Mouse (Mus musculus): ENCODE data around the gene Vps16. TPM values are rescaled to one million over a fixed set of nuclear protein-coding genes. Genes with fewer than 3 reads are reported as not detected.

The Vps16 gene
- total RNA-seq, 2 experiments from 2014 or later: 14.9 to 18.7 TPM

DNA sequence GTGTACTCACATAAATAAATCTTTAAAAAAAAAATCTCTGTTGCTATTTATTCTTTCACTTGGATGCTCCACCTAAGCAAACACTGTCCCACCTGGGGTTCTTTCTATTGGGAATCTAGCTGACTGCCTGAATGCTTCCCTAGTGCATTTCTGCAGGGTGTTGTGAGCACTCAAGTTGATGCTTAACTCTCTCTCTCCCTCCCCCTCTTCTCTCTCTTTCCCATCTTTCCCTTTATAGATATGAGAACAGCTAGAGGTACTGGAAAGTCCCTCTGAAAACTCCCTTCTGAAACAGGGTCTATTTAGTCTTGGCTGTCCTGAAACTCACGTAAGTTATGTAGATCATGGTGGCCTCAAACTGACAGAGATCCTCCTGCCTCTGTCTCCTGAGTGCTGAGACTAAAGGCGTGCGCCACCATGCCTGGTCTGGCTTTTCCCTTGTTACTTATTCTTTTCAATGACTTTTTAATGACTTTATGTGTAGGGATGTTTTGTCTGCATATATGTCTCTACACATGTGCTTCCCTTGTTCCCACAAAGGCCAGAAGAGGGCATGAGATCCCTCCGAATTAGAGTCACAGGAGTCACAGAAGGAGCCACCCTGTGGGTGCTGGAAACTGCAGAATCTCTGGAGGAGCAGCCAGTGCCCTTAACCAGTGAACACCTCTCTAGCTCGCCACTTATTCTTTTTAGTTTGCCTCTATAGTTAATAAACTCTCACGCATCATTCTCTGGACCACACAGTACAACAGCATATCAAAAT lies 9.9 kb upstream of the Vps16 start:
- intact Hi-C loops (cut with DNase I): no loop called here
- DNase-seq: no peak

DNA sequence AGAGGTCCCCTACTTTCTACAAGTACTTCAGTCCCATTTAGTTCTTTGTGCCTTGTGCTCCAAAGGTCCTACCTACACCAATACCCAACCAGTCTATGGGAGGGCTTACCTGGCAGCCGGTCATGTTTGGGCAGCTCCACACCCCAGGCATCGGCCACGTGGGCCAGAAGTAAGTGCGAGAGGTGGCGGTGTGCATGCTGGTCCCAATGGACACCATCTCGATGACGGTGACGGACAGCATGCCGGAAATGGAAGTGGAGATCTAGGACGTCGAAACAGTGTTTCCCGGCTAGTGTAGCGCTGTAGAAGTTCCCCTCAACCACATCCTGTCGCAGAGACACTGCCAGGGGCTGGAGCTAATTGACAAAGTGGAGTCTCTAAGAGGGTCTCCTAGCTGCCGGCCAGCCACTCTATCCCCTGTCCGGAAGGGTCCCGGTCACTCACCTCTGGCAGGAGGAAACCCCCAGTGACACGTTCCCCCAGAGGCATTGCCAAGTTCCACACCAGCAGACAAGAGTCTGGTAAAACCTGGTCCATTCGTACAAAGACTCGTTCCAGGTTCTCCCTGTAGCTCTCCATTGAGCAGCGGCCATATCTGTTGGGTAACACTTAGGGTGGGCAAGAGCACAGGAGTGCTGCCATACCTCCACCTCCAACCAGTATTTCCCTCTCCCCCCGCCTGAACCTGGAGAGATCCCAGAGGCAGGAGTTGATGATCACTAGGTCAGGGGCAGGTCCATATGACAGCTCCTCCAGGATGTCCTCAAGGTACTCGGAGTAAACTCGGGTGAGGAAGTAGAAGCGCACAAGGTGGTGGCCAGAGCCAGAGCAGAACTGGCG lies 2.1 kb upstream of the Vps16 start:
- DNase-seq: no peak
- intact Hi-C loops (cut with DNase I): no loop called here

DNA sequence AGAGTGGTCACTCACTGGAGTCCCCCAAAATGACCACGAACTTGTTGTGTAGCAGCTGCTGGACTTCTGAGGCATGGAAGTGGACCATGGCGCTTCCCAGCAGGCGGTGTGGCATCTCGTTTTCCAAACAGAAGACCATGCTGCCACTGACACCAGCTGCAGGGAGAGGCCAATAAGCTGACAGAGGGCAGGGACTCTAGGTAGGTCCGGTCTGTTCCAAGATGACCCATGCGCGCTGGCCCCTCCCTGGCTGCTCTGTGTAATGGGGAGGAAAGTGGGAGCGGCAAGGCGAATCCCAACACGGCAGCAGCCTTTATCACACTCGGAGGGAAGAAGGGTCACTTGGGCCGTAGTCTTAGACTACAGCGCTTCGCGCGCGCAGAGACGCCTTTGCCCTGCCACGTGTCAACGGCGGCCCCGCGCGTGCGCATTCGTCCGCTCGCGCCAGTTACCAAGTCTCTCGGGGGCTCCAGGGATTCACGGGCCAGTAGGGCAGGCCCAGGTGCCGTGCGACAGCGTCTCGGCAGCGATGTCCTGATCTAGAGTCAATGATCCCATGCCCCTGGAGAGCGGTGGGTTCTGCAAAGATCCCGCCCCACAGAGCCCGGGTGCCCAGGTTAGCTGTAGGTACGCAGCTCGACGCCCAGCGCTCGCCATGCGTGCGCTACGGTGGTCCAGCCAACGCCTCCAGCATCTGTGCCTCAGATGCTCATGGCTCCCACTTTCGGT lies 578 bp upstream of the Vps16 start:
- peak; percentile 58 to 76 for DNase-seq
- intact Hi-C loops (cut with DNase I): no loop called here

DNA sequence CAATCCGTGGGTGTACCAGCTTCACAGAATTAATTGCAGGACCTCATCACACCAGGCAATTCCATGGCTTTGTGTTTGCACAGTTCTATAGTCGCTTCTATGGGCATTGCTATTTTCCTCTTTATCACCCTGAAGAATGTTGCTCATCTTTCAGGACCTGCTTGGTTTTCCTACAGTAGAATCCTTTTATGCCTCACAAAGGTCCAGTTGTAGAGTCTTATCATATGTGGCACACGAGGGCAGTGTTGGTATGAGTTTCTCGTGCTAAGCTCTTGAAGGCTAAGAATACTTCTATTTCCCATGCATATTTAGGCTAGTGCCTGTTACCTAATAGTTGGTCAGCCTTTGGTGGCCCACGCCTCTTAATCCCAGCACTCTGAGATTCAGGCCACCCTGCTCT lies 973 bp downstream of the Vps16 start:
- intact Hi-C loops (cut with DNase I): no loop called here
- DNase-seq: no peak

DNA sequence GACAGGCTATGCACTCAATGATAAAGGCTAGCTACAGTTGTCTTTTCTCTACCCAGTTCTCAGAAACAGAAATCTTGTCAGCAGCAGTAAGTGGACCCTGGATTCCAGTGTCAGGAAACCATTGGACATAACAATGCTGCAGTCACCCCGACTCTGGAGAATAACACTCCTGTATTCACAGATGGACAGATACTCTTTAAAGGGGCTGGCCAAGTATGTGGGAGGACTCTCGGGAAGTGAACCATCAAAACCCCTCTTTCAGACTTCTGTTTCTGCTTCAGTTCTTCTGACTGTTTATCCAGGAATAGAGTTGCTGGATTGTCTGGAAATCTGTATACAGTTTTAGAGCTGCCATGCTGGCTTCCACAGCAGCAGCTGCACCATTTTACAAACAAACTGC lies 5.7 kb downstream of the Vps16 start:
- no peak for DNase-seq
- intact Hi-C loops (cut with DNase I): no loop called here

DNA sequence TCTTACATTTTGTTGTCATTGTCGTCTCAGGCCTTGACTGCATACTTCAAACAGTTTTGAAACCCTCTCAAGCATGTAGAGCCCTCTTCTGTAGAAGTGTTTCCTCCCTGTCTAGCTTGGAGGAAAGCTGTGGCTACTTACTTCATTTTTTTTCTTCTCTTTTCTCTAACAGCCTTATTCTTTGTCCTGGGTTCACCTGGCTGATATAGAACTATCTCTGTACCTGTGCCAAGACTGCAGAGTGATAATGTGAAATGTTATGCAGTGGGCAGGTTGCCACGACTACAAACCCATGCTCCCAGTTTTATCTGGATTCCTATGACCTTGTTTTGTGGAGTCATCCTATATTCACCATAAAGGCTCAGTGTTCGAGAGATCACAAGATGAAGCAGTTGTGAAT lies 6.3 kb downstream of the Vps16 start:
- no peak for DNase-seq
- intact Hi-C loops (cut with DNase I): no loop called here

DNA sequence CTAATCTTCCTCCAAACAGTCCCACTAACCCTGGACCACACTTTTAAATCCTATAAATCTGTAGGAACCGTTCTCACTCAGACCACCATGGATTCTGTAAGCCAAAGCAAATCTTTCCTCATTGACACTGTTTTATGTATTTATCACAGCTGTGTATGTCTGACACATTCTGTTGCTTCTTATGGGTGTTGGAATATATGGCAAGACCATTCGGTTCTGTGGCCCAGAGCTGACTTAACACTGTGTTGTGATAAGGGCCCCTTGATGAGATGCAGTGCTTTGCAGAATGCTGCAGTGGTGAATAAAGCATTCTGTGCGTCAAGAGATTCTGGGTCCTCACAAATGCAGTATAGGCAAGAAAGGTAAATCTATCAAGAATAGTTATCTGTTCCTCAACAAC lies 8.0 kb downstream of the Vps16 start:
- intact Hi-C loops (cut with DNase I): no loop called here
- DNase-seq: no peak

DNA sequence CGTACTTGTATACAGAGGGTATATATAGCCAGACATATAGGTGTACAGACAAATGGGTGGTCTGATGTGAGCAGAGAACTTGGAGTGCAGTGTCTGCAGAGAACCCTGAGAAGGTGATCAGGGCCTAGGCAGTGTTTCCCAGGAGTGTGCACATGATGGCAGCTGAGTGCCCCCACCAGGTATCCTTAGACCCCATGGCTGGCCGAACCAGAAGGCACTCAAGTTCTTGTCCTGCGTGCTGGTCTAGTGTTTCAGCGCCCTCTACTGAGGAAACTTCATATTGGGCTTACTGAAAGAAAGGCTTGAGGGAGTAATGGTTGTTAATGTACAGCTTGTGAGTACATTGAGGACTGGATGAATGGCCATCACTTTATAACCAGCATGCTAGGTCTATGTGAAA lies 9.0 kb downstream of the Vps16 start:
- no peak for DNase-seq
- intact Hi-C loops (cut with DNase I): no loop called here

DNA sequence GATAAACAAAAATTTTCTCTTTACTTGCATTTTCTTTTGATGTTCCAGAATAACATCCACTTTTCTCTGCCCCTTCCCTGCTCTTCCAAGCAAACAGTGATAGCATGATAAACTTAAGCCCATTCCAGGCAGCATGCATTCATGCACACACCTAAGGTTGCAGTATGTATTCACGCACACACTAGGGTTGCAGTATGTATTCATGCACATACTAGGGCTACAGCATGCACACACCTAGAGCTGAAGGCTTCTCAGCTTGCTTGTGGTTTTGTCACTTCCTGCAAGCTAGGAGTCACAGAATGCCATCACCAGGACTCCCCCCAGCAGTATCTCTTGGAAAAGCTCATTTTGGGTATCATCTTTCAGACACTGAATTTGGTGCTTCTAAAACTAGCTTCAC lies 12.6 kb downstream of the Vps16 start:
- intact Hi-C loops (cut with DNase I): no loop called here
- no peak for DNase-seq

DNA sequence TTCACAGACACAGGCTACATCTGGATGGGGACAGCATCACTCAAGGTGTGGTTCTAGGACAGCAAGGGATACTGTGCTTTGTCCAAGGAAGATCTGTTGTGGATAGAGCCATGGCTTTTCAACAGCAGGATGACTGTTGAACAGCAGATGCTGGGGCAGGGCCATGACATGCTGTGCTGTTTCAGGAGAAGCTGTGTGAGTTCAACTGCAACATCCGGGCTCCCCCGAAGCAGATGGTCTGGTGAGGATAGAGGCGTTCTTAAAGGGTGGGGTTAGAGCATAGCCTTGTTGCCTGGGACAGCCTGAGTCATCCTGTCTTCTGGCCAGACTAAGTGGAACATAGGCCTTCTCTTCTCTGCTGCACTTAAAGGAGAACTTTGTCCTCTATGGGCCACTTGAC lies 14.7 kb downstream of the Vps16 start:
- intact Hi-C loops (cut with DNase I): no loop called here
- DNase-seq: no peak

DNA sequence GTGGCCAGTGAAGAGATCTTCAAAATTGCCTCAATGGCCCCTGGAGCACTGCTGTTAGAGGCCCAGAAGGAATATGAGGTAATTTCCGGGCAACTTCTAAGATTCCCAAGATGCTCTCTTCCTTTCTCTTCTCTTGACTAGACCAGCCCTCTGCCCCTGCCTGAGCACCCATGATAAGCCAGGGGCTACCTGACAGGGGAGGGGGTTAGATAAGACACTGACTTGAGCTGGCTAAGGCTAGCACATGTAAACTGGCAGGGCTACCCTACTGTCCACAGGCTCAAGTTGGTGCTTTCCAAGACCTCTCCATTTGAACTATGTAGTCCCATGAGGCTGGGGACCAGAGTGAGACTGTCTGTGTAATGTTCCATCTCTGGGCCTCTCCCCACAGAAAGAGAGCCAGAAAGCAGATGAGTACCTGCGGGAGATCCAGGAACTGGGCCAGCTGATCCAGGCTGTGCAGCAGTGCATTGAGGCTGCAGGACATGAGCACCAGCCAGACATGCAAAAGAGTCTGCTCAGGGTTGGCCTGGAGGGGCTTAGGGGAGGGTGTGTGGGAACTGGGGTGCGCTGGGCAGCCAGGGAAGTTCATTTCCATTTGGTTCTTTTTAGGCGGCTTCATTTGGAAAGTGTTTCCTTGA lies 15.8 kb downstream of the Vps16 start:
- no peak for DNase-seq
- intact Hi-C loops (cut with DNase I): no loop called here

DNA sequence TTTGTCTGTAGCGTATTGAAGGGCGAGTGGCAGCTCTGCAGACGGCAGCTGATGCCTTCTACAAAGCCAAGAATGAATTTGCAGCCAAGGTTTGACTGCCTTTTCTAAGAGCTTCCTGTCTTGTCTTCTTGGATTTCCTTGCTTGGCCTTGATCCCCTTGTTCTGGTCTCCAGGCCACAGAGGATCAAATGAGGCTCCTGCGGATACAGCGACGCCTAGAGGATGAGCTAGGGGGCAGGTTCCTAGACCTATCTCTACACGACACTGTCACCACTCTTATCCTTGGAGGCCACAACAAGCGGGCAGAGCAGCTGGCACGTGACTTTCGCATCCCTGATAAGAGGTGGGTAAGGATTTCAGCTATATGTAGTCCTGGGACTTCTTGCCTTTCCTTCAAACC lies 18.0 kb downstream of the Vps16 start:
- intact Hi-C loops (cut with DNase I): no loop called here
- DNase-seq: no peak

DNA sequence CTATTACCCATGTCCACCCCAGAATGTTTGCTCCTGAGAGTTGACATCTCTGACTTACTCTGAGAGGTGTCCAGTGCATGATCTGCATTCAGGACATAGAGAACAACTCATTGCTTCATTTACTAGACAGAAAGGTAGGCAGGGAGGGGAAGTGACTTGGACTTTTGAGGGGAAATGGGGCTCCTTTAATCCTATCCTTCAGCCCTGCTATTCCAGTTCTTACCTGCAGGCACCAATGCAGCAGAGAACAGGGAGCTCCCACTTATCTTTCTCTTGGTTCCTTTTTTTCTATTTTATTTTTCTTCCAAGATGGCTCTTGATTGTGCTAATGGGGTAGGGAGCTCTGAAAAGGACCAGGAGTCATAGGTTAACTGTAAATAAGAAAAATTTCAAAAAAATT lies 24.3 kb downstream of the Vps16 start:
- DNase-seq: no peak
- intact Hi-C loops (cut with DNase I): no loop called here

DNA sequence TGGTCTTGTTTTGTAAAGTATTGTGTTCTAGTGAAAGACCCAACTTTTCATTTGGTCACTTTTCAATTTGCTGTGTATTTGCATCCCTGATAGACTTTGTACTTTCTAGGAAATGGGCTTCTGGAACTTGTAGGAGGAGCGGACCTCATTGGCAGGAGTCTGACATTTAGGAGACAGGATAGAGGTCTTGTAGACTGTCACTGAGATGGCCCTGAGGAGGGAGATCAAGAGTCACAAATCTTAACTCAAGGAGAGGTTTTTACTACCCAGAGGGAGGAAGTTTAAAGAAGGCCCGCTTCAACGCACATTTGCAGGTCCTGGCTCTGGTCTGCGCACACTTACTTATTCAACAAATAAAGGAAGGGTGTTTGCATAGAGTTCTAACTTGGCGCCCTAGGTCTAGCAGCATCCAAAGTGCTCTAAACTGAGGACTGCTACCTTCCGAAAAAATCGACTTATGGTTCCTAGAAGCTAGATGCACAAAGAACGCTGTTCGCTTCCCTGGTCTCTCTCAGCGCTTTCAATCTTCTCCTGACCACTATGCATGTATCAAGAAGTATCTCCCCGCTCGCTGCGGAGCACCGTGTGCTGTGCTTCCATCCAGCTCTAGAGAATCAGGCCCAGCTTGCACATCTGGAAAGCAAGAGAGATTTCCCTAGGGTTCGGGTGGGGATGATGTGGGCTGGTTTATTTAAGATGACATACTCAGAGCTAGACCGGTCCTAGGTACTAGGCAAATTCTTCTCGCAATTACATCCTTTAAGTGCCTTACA lies 25.1 kb downstream of the Vps16 start:
- no peak for DNase-seq
- intact Hi-C loops (cut with DNase I): no loop called here

DNA sequence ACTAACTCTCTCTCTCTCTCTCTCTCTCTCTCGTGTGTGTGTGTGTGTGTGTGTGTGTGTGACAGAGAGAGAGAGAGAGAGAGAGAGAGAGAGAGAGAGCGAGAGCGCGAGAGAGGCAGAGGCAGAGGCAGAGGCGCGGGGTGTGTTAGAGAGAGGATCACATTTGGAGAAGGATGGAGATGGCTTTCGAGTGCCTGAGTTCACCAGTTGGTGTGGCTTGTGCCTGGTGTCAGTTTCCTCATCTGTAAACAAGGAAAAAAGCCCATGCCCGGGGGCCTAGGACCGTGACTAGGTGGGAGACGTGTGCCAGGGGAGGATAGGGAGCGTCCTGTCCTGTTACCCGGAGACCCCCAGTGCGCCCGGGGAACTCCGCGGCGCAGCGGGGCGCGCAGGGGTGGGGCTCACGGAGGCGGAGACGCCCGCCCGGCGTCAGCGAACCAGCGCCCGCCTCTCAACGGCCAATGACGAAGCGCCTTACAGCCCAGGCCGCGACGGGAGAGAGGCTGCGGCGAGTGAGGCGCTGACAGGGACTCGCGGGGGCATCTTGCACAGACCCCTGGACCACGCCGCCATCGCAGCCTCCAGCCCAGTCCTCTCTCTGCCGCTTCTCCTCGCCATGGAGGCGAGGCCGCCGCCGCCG lies 25.8 kb downstream of the Vps16 start, which contains the start of gene Ptpra:
Ptpra (plus strand) TSS at position 485 of the 640 bp plus-strand sequence.
- intact Hi-C loops (cut with DNase I): no loop called here
- peak; percentile 88 to 89 for DNase-seq

DNA sequence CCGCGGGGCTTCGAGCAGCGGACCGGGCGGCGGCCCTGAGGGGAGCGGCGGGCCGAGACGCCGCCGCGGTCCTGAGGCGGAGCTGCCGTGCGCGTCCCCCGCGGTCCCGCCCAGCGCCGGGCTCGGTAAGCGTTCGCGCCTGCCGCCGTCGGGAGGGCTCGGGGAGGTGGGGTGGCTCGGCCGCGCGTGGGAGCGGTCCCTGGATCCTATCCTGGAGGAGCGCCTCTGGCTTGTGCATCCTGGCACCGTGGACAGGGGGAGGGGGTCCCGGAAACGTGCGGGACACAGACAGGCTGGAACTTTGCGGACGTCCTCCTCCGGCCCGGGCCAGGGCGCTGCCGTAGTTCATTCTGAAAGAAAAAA lies 26.3 kb downstream of the Vps16 start:
- intact Hi-C loops (cut with DNase I): no loop called here
- DNase-seq: peak; percentile 52 to 80

DNA sequence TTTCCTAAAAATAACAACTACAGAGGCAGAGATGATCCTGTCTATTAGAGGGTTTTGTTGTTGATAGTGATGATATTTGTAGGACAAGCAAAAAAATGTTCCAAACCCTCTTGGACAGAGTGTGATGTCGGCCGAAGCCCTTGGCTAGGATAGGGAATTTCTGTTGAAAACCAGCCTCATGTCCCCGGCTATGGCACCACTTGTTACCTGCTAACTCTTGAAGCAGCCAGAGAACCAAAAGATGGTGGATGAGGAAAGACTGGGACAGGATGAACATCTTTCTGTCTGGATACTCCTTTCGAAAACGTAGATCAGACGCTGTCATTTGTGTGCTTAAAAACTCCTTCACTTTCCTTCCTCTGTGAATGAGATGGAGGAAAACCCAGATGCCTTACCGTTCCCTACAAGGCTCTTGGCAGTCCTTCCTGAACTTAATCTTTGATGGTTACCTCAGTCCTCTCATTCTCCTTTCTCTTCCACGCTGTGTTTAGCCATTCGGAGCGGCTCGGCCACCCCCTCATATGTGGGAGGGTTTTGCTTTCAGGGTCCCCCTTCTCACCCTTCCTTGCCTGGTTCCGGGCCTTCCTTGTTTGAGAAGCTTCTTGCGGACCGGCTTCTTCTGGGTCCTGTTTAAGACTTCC lies 27.1 kb downstream of the Vps16 start:
- intact Hi-C loops (cut with DNase I): no loop called here
- DNase-seq: no peak

DNA sequence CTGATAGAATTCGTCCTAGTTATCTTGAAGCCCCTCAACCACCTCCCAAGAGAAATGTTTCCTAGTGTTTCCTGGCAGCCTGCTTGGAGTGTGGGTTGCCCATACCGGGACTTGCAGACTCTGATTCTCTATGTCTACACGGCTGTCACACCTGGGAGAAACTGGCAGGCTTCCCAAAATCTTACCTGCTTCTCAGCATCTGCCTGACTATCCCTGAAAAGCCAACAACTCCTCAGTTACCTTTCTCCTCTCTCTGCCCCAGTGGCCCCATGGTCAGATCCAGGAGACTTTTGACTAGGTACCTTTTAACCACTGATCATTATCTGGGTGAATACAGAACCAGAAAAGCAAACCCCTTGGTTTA lies 27.6 kb downstream of the Vps16 start:
- no peak for DNase-seq
- intact Hi-C loops (cut with DNase I): no loop called here

DNA sequence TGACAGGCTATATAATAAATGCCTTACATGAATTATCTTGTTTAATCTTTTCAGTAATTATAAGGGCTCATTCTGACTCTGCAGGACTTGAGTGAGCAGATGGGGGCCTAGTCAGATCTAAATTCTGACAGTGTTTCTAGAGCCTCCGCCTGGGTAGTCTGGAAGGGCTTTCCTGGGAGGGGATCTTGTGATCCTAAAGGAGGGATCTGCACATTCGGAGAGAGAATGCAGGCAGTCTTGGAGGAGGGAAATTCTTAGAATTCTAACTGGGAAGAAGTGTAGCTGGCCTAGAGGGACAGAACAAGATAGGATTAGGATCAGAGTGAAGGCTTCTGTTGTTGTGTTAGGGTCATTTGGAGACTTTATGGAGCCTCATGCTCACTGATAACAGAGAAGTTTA lies 28.1 kb downstream of the Vps16 start:
- intact Hi-C loops (cut with DNase I): no loop called here
- DNase-seq: no peak
